Mouse (Mus musculus) G1E (cell line): ENCODE measurements around the gene Wdr25.

Experiments used
- CTCF ChIP-seq: IDR thresholded peaks from 2 replicates; pipeline ENCODE4 v1.5.1; 2012; ENCODE audit warnings: low read depth, low read length, inconsistent platforms, mixed read lengths
- GATA1 ChIP-seq: IDR thresholded peaks from 2 replicates; pipeline ENCODE4 v1.6.1; 2012; ENCODE audit warnings: borderline replicate concordance, low read length, inconsistent platforms, mixed read lengths
- POLR2AphosphoS5 ChIP-seq: IDR thresholded peaks from 2 replicates; pipeline ENCODE4 v1.6.1; 2012; ENCODE audit warnings: low read depth, low read length, inconsistent platforms; ENCODE audit not compliant: insufficient replicate concordance

- TF ChIP-seq GATA1 (no peak), POLR2AphosphoS5 (no peak), CTCF (no peak)
Observed at GRCm38 (mm10) chr12:108914709-108915340, 21.4 kb downstream of the Wdr25 start.
